Mouse (Mus musculus) bone marrow macrophage, adult 2 months (primary cell): ENCODE measurements around the gene Crhbp. TPM values are rescaled to one million over a fixed set of nuclear protein-coding genes. Genes with fewer than 3 reads are reported as not detected.

Experiments
- H3K27ac ChIP-seq: 2 replicates; pipeline ENCODE4 v1.5.1; 2012; ENCODE audit warnings: low read depth, low read length; ENCODE audit not compliant: insufficient read depth
- H3K4me1 ChIP-seq: 2 replicates; pipeline ENCODE4 v1.6.1; 2012; ENCODE audit warnings: low read length; ENCODE audit not compliant: control insufficient read depth, insufficient read depth
- H3K4me3 ChIP-seq: 2 replicates; pipeline ENCODE4 v1.5.1; 2012; ENCODE audit warnings: mild to moderate bottlenecking, low read length, moderate library complexity; ENCODE audit not compliant: insufficient read depth
- CTCF ChIP-seq: IDR thresholded peaks from 2 replicates; pipeline ENCODE4 v1.5.1; 2012; ENCODE audit warnings: low read depth, mild to moderate bottlenecking, low read length, moderate library complexity
- POLR2A ChIP-seq: IDR thresholded peaks from 2 replicates; pipeline ENCODE4 v1.6.1; 2012; ENCODE audit warnings: mild to moderate bottlenecking, low read depth, low read length, borderline replicate concordance
- polyA plus RNA-seq: library from polyadenylated mRNA; stranded (reverse); fragments of >200 nt; gene quantifications from 2 replicates; pipeline ENCODE4 v1.2.4, GENCODE M21; 2012; ENCODE audit not compliant: missing spikeins, insufficient read depth, insufficient read length

Gene Crhbp
- polyA plus RNA-seq, 1 experiment: not detected

- Histone ChIP-seq H3K4me3 (no peak overlapping the region), H3K27ac (no peak overlapping the region), H3K4me1 (no peaks in the 10 kb centered on the region; the same call in 1 of the 2 replicates)
- TF ChIP-seq CTCF: no peak
- TF ChIP-seq POLR2A: no peak
Measured at GRCm38 (mm10) chr13:95419204-95419749, 25.4 kb downstream of the Crhbp start.

GRCm38 (mm10) chr13:95418575-95419203, 26.0 kb downstream of the Crhbp start:
- TF ChIP-seq POLR2A: no peak
- TF ChIP-seq CTCF: no peak
- H3K27ac ChIP-seq: no peak overlapping the region
- H3K4me3 ChIP-seq: no peak overlapping the region
- no peaks in the 10 kb centered on the region; the same call in 1 of the 2 replicates for H3K4me1 ChIP-seq

DNA sequence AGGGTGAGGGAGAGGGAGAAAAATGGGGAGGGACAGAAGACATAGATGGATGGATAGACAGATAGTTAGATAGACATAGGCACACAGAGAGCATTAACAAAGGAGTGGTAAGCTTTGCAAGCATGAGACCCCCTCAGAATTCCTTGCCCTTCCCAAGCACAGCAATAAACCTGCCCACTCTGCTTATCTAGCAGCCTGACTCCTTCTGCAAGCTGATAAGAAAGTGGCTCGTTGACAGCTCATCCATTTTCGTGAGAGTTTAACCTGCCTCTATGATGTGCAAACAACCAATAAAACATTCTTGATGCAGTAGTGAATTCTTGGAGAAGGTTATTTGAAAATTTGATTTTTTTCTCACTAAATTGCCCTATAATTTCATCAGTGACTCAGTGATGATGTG, 32.5 kb downstream of the Crhbp start:
- Histone ChIP-seq H3K4me1 (no peaks in the 10 kb centered on the region), H3K27ac (no peak overlapping the region), H3K4me3 (no peak overlapping the region)
- no peak for TF ChIP-seq CTCF
- TF ChIP-seq POLR2A: no peak

DNA sequence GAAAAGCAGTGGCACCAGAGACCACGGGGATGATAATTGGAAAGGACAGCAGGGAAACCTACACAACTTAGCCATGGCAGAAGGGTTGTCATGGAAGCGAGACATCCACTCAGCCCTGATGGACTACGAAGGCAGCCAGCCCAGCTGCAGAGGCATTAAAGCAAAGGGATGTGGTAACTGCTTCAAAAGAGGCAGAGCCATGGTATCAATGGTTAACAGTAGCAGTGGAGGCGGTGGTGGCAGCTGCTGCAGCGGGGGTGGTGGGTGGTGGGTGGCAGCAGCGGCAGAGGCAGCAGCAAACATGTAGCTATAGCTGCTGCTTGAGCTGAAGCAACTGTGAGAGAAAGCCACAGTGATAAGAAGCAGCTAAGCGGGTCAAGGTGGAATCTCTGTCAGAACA, 51.5 kb downstream of the Crhbp start:
- no peak overlapping the region for H3K27ac ChIP-seq
- TF ChIP-seq CTCF (no peak), POLR2A (no peak)
- no peak overlapping the region for H3K4me3 ChIP-seq
- H3K4me1 ChIP-seq: no peaks in the 10 kb centered on the region

DNA sequence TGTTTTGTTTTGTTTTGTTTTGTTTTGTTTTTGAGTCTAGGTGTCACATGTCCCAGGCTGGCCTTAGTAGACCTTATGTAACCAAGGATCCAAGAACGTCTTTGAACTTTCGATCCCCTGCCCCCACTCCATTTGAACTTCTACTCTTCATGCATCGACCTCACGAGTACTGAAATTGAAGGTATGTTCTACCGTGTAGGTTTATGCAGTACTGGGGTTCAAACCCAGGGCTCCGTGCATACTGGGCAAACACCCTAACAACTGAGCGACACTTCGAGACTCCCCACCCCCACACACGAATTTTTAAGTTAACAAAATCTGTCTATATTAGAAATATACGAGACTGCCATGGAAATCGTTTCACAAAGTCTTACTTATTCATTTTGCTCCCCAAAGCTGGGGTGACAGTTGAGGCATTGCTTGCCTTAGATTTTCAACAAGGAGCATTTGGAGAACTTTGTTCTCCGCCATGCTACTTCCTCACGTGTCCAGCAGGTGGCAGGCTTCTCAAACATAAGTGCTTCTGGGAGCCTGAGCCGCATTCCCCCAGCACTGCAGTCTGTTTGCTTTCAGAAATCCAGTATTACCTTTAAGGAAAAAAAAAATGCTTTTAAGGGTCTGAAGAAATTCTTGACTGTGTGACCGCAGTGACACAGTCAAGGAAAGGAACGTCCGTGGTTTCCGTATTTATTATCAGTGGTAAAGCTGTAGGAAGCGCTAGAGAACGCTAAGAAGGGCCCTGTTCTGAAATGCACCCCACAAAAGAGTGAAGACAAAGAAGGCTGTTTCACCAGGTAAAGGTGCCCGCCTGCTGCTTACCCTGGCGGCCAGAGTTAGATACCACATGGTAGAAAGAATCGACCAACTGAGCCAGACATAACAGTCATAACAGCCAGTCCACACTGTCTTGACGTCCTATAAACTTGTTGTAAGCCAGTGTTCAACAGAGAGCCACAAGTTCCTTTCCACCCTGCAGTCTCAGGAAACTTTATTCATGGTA, 54.6 kb downstream of the Crhbp start:
- H3K27ac ChIP-seq: no peak overlapping the region
- no peak overlapping the region for H3K4me3 ChIP-seq
- H3K4me1 ChIP-seq: no peaks in the 10 kb centered on the region
- no peak for TF ChIP-seq POLR2A
- TF ChIP-seq CTCF: peak; percentile 74

DNA sequence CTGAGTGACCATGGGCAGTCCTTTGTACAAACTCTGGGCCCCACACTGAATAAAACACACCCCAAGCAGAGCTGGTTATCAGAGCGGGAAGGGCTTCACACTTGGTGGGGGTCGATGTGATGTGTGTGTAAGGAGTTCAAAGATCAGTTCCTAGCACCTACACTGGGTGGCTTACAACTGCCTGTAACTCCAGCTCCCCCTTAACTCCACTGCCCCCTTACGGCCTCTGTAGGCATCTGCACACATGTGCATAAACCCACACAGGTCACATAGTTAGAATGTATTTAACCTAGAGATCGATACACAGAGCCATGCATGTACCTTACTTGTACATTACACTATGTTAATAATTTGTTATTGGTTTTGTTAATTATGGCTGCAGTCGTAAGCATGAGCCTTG, 56.5 kb downstream of the Crhbp start:
- TF ChIP-seq CTCF (no peak), POLR2A (no peak)
- no peak overlapping the region for H3K27ac ChIP-seq

GRCm38 (mm10) chr13:95382418-95382817, 62.3 kb downstream of the Crhbp start:
- Histone ChIP-seq H3K4me3 (no peak overlapping the region), H3K27ac (peak overlapping the region; percentile 43), H3K4me1 (peaks cover 18% of the 10 kb centered on the region)
- no peak for TF ChIP-seq CTCF
- no peak for TF ChIP-seq POLR2A

More for the DNA sequence above, 56.5 kb downstream of the Crhbp start:
- Histone ChIP-seq H3K4me3 (no peak overlapping the region), H3K4me1 (peaks cover 4% of the 10 kb centered on the region)

Other genes with a start within 250 kb of the Crhbp start
- 4.7 and 4.9 TPM in 2 replicates for gene Pde8b, start 194.6 kb downstream of the Crhbp start, polyA plus RNA-seq
- gene Zbed3, start 121.3 kb downstream of the Crhbp start, polyA plus RNA-seq: 9.9 and 10.9 TPM in 2 replicates
- gene Aggf1, start 69.6 kb downstream of the Crhbp start, polyA plus RNA-seq: 37.5 and 38.1 TPM in 2 replicates
- not detected in 2 replicates for gene S100z, start 33.8 kb upstream of the Crhbp start, polyA plus RNA-seq
- gene F2rl1, start 80.3 kb upstream of the Crhbp start, polyA plus RNA-seq: not detected in 2 replicates
- gene F2r, start 173.6 kb upstream of the Crhbp start, polyA plus RNA-seq: 0.21 and 0.32 TPM in 2 replicates